Mouse (Mus musculus): ENCODE measurements at regions not wholly inside any gene's neighbourhood (a gene's known extent, or its start where the extent isn't known, plus 50 kb on each side); places are given as distances from the start of the nearest gene placed in this dataset.

- Histone ChIP-seq H3K4me3 (ENCODE audit: control insufficient read depth in 1 of 2, insufficient read depth in 1 of 2, low read depth in 2 of 2, low read length in 2 of 2) (no peak overlapping the region), H3K79me2 (ENCODE audit: control insufficient read depth, insufficient read depth, low read length, poor library complexity) (no peaks in the 10 kb centered on the region), H3K27ac (ENCODE audit: control insufficient read depth, low read depth, low read length) (no peak overlapping the region), H3K9me3 (replicated peaks; ENCODE audit: insufficient read depth, low read length) (no peaks in the 10 kb centered on the region), H3K36me3 (ENCODE audit: control insufficient read depth in 1 of 2, insufficient read depth in 2 of 2, low read length in 2 of 2) (peaks cover 0 to 5% of the 10 kb centered on the region in 2 experiments; a peak in 1 of 4 replicates), H3K4me1 (ENCODE audit: control insufficient read depth in 1 of 2, insufficient read depth in 2 of 2, low read length in 2 of 2) (peaks cover 0 to 7% of the 10 kb centered on the region in 2 experiments; a peak in 3 of 4 replicates), H3K27me3 (ENCODE audit: control insufficient read depth in 1 of 2, insufficient read depth in 2 of 2, low read length in 2 of 2) (no peaks in the 10 kb centered on the region; a peak in 1 of 4 replicates), H3K9ac (ENCODE audit: control insufficient read depth, low read depth, low read length, poor library complexity, severe bottlenecking) (no peak overlapping the region)
- TF ChIP-seq KAT2A (conservative IDR thresholded peaks at IDR 0.05; ENCODE audit: low read depth, low read length) (no peak), RCOR1 (IDR thresholded peaks at IDR 0.05; ENCODE audit: low read depth, low read length) (no peak), CHD2 (IDR thresholded peaks at IDR 0.05; ENCODE audit: low read length) (no peak), BHLHE40 (IDR thresholded peaks at IDR 0.05; ENCODE audit: borderline replicate concordance, low read depth, low read length) (no peak), MAZ (IDR thresholded peaks at IDR 0.05; ENCODE audit: low read depth, low read length) (no peak), ZKSCAN1 (IDR thresholded peaks at IDR 0.05; ENCODE audit: low read depth, low read length) (no peak), SMC3 (IDR thresholded peaks at IDR 0.05; ENCODE audit: low read depth, low read length) (no peak), CTCF (IDR thresholded peaks at IDR 0.05 in 2 of 3, conservative IDR thresholded peaks at IDR 0.05 in 1 of 3; ENCODE audit: control insufficient read depth in 1 of 3, insufficient read depth in 1 of 3, low read depth in 2 of 3, low read length in 3 of 3, poor library complexity in 1 of 3, severe bottlenecking in 1 of 3) (no peak), MYC (IDR thresholded peaks at IDR 0.05; ENCODE audit: low read depth, low read length) (no peak), MXI1 (IDR thresholded peaks at IDR 0.05; ENCODE audit: low read depth, low read length) (no peak), POLR2AphosphoS5 (IDR thresholded peaks at IDR 0.05; ENCODE audit: borderline replicate concordance, low read depth, low read length) (no peak), USF2 (IDR thresholded peaks at IDR 0.05; ENCODE audit: borderline replicate concordance in 1 of 2, insufficient read depth in 1 of 2, low read depth in 1 of 2, low read length in 2 of 2) (no peak), ZNF384 (IDR thresholded peaks at IDR 0.05; ENCODE audit: low read depth, low read length) (no peak), ETS1 (IDR thresholded peaks at IDR 0.05; ENCODE audit: low read depth, low read length) (no peak), UBTF (IDR thresholded peaks at IDR 0.05; ENCODE audit: borderline replicate concordance, insufficient read depth, low read depth, low read length) (no peak), TAL1 (IDR thresholded peaks at IDR 0.05; ENCODE audit: low read length) (no peak), SIN3A (IDR thresholded peaks at IDR 0.05; ENCODE audit: low read length) (no peak), ZMIZ1 (IDR thresholded peaks at IDR 0.05; ENCODE audit: low read depth, low read length) (no peak), EP300 (IDR thresholded peaks at IDR 0.05; ENCODE audit: low read depth in 1 of 2, low read length in 2 of 2) (no peak), MEF2A (IDR thresholded peaks at IDR 0.05; ENCODE audit: extremely low read depth, insufficient replicate concordance, low read depth, low read length, poor library complexity, severe bottlenecking) (no peak)
- no peak for DNase-seq (ENCODE audit: low read depth, low spot score)
Measured at GRCm38 (mm10) chr3:8720586-8721100, 889.2 kb downstream of the Zfp704 start.

Measured in MEL (cell line).